Mouse (Mus musculus) lung, postnatal 0 days (tissue): Measurements from ENCODE around the gene Naa40.

Experiments
- CTCF ChIP-seq: IDR thresholded peaks from 2 replicates; pipeline ENCODE4 v1.5.1; 2016; ENCODE audit warnings: antibody characterized with exemption, mild to moderate bottlenecking
- EP300 ChIP-seq: IDR thresholded peaks from 2 replicates; pipeline ENCODE4 v1.6.1; 2016; ENCODE audit warnings: antibody characterized with exemption, mild to moderate bottlenecking, control low read depth

GRCm38 (mm10) chr19:7234537-7235221, 6.3 kb downstream of the Naa40 start:
- TF ChIP-seq CTCF (peak; percentile 92), EP300 (no peak)
